8 mouse cellular contexts compared by ENCODE assay signal in genomic region chr1:184827175-184827701, GRCm38 (mm10). TPM values are rescaled to one million over a fixed set of nuclear protein-coding genes. Genes with fewer than 3 reads are reported as not detected.
A peak's percentile ranks its signal among the peaks of the same experiment; 100 is the strongest.
DNase-seq lines count a peak whose midpoint lies in the region; ATAC-seq lines count a peak whose summit lies in the region.

No protein-coding gene starts in this region.

- peaks cover 3% of the 10 kb centered on the region; the same call in 1 of the 2 replicates for H3K4me1 ChIP-seq in heart, embryonic 11.5 days (ENCODE audit: control insufficient read depth, insufficient read depth, low read length)
- peaks cover 14% of the 10 kb centered on the region; the same call in 1 of the 2 replicates for H3K4me1 ChIP-seq in forebrain, embryonic 12.5 days
- peaks cover 24% of the 10 kb centered on the region for H3K4me1 ChIP-seq in midbrain, embryonic 15.5 days

- peak overlapping the region; percentile 62 for H3K4me2 ChIP-seq in heart, embryonic 11.5 days
- H3K4me2 ChIP-seq in forebrain, embryonic 12.5 days, result peak overlapping the region; percentile 44
- H3K4me2 ChIP-seq in midbrain, embryonic 15.5 days, result peak overlapping the region; percentile 48

- no peaks in the 10 kb centered on the region for H3K9me3 ChIP-seq in heart, embryonic 11.5 days (replicated peaks; ENCODE audit: control insufficient read depth, low read length)
- no peaks in the 10 kb centered on the region for H3K9me3 ChIP-seq in forebrain, embryonic 12.5 days
- H3K9me3 ChIP-seq in midbrain, embryonic 15.5 days, result no peaks in the 10 kb centered on the region

- H3K36me3 ChIP-seq in heart, embryonic 11.5 days (ENCODE audit: control insufficient read depth, insufficient read depth, low read length), result peaks cover 6% of the 10 kb centered on the region; the same call in 1 of the 2 replicates
- H3K36me3 ChIP-seq in forebrain, embryonic 12.5 days (replicated peaks), result peaks cover 28% of the 10 kb centered on the region
- peaks cover 6% of the 10 kb centered on the region; the same call in 1 of the 2 replicates for H3K36me3 ChIP-seq in midbrain, embryonic 15.5 days (replicated peaks)

- H3K4me3 ChIP-seq in heart, embryonic 11.5 days (ENCODE audit: low read depth, low read length), result peak overlapping the region; percentile 27
- peak overlapping the region; percentile 15; the same call in 1 of the 2 replicates for H3K4me3 ChIP-seq in forebrain, embryonic 12.5 days (replicated peaks)
- H3K4me3 ChIP-seq in midbrain, embryonic 15.5 days, result peak overlapping the region; percentile 22

- intact Hi-C loops in heart, postnatal 10 days (cut with DNase I), result loop anchor here (2.0 kb wide), 1 partner anchor 366 kb away; no protein-coding TSS in a partner anchor
- intact Hi-C loops in gastrocnemius, postnatal 36 days (cut with DNase I), result loop anchor here (10.0 kb wide), 1 partner anchor 368 kb away; no protein-coding TSS in a partner anchor

- no peak for ATAC-seq in heart, embryonic 11.5 days (replicated peaks; ENCODE audit: insufficient number of reproducible peaks, low FRiP score, low TSS enrichment)
- no peak for ATAC-seq in forebrain, embryonic 12.5 days (ENCODE audit: low FRiP score)
- ATAC-seq in midbrain, embryonic 15.5 days (replicated peaks), result no peak
- ATAC-seq in megakaryocyte progenitor cell, adult 5-6 weeks (replicated peaks; ENCODE audit: poor library complexity), result no peak

- H3K27me3 ChIP-seq in heart, embryonic 11.5 days (ENCODE audit: control insufficient read depth, insufficient read depth, low read length), result no peaks in the 10 kb centered on the region
- no peaks in the 10 kb centered on the region for H3K27me3 ChIP-seq in forebrain, embryonic 12.5 days
- no peaks in the 10 kb centered on the region for H3K27me3 ChIP-seq in midbrain, embryonic 15.5 days (replicated peaks)

- H3K9ac ChIP-seq in heart, embryonic 11.5 days (ENCODE audit: low read depth, low read length), result peak overlapping the region; percentile 54
- no peak overlapping the region for H3K9ac ChIP-seq in forebrain, embryonic 12.5 days
- peak overlapping the region; percentile 11; the same call in 1 of the 2 replicates for H3K9ac ChIP-seq in midbrain, embryonic 15.5 days

- H3K27ac ChIP-seq in heart, embryonic 11.5 days (ENCODE audit: low read depth, low read length), result no peak overlapping the region
- no peak overlapping the region for H3K27ac ChIP-seq in forebrain, embryonic 12.5 days
- 0 out of 2 replicates have a peak overlapping the region, but pooled peaks have one; percentile 2 for H3K27ac ChIP-seq in midbrain, embryonic 15.5 days

- no peak for DNase-seq in heart, postnatal 10 days
- peak; percentile 91 for DNase-seq in kidney, adult 9 months
- no peak for DNase-seq in gastrocnemius, postnatal 36 days
- DNase-seq in thymus, postnatal 25 days, result no peak

- WGBS in heart, embryonic 11.5 days (ENCODE audit: insufficient replicate concordance), result 25% methylated on average over 23 of the region's 23 CpGs
- WGBS in forebrain, embryonic 12.5 days, result 31% methylated on average over 23 of the region's 23 CpGs
- 22% methylated on average over 23 of the region's 23 CpGs for WGBS in midbrain, embryonic 15.5 days

RNA-seq across cellular contexts. Expression of gene Marc1, which starts 16.1 kb away (rescaled TPM):
- 0.07 TPM in 1 of 2 replicates, not detected in the other for polyA plus RNA-seq in heart, embryonic 11.5 days (2014; fragmentation: Nextera tagmentation; extraction: Ambion mirVana)
- total RNA-seq in heart, postnatal 10 days (2021), result not detected
- 0.11 TPM in 1 of 2 replicates, not detected in the other for polyA plus RNA-seq in forebrain, embryonic 12.5 days (2016; fragmentation: Nextera tagmentation; extraction: Ambion mirVana)
- polyA plus RNA-seq in midbrain, embryonic 15.5 days (2015; fragmentation: Nextera tagmentation; extraction: Ambion mirVana), result 0.13 TPM in 1 of 2 replicates, not detected in the other
- total RNA-seq in gastrocnemius, postnatal 36 days (2021), result under 1 TPM; 0.22 to 0.36 TPM
- 0.49 and 0.67 TPM in 2 replicates for total RNA-seq in megakaryocyte progenitor cell, adult 5-6 weeks (2015)
- 0.33 TPM in 1 of 2 replicates, not detected in the other for total RNA-seq in megakaryocyte progenitor cell, adult 5-6 weeks (2017)

RNA-seq across cellular contexts. Expression of gene Marc2, which starts 19.0 kb away (rescaled TPM):
- 97.0 and 104 TPM in 2 replicates for polyA plus RNA-seq in heart, embryonic 11.5 days (2014; fragmentation: Nextera tagmentation; extraction: Ambion mirVana)
- total RNA-seq in heart, postnatal 10 days (2021), result 100 to 1,000 TPM; 151 to 155 TPM
- 89.0 and 98.1 TPM in 2 replicates for polyA plus RNA-seq in forebrain, embryonic 12.5 days (2016; fragmentation: Nextera tagmentation; extraction: Ambion mirVana)
- polyA plus RNA-seq in midbrain, embryonic 15.5 days (2015; fragmentation: Nextera tagmentation; extraction: Ambion mirVana), result 96.7 and 117 TPM in 2 replicates
- total RNA-seq in gastrocnemius, postnatal 36 days (2021), result 100 to 1,000 TPM; 124 to 142 TPM
- total RNA-seq in megakaryocyte progenitor cell, adult 5-6 weeks (2015), result 217 and 227 TPM in 2 replicates
- 65.4 and 72.7 TPM in 2 replicates for total RNA-seq in megakaryocyte progenitor cell, adult 5-6 weeks (2017)

RNA-seq across cellular contexts. Expression of gene C130074G19Rik, which starts 55.8 kb away (rescaled TPM):
- polyA plus RNA-seq in heart, embryonic 11.5 days (2014; fragmentation: Nextera tagmentation; extraction: Ambion mirVana), result 0.37 and 0.60 TPM in 2 replicates
- 10 to 100 TPM; 30.8 to 37.5 TPM for total RNA-seq in heart, postnatal 10 days (2021)
- 0.74 and 0.91 TPM in 2 replicates for polyA plus RNA-seq in forebrain, embryonic 12.5 days (2016; fragmentation: Nextera tagmentation; extraction: Ambion mirVana)
- 0.84 and 1.2 TPM in 2 replicates for polyA plus RNA-seq in midbrain, embryonic 15.5 days (2015; fragmentation: Nextera tagmentation; extraction: Ambion mirVana)
- total RNA-seq in gastrocnemius, postnatal 36 days (2021), result 10 to 100 TPM; 12.0 to 12.4 TPM
- not detected in 2 replicates for total RNA-seq in megakaryocyte progenitor cell, adult 5-6 weeks (2015)
- not detected in 2 replicates for total RNA-seq in megakaryocyte progenitor cell, adult 5-6 weeks (2017)

Comparison
In these comparisons a context has a peak if more than half of its experiments do, and no peak if none do; other contexts are left out.
1. RNA of gene C130074G19Rik, which starts 55.8 kb away (total RNA-seq): 30.8 to 37.5 TPM in heart, postnatal 10 days and 12.0 to 12.4 TPM in gastrocnemius, postnatal 36 days; not detected in megakaryocyte progenitor cell, adult 5-6 weeks; every median in the first group is over 10 times any median in the second.
2. Peak in every context shown above with its lines, with median percentiles within 50 percentile points of each other: H3K4me2 ChIP-seq and H3K4me3 ChIP-seq.